Comparison of ENCODE assay signal across 18 mouse cellular contexts in genomic region chrX:145371839-145372238, GRCm38 (mm10). TPM values are rescaled to one million over a fixed set of nuclear protein-coding genes. Genes with fewer than 3 reads are reported as not detected.
"Had no signal": no experiment of that assay in that cellular context is flagged by ENCODE, and none has a peak within 500 bp of the region (broad histone marks: within the 10 kb centered on the region; RNA-seq: fewer than 3 reads in every experiment).

No protein-coding gene starts in this region.

- ATAC-seq: intestine, embryonic 16.5 days had no signal

- H3K4me1 ChIP-seq: kidney, embryonic 15.5 days; limb, embryonic 12.5 days; lung, embryonic 15.5 days; midbrain, embryonic 10.5 days; neural tube, embryonic 15.5 days had no signal

- H3K4me2 ChIP-seq: kidney, embryonic 15.5 days; limb, embryonic 12.5 days; lung, embryonic 15.5 days; neural tube, embryonic 15.5 days had no signal

- H3K36me3 ChIP-seq: kidney, embryonic 15.5 days; limb, embryonic 12.5 days; lung, embryonic 15.5 days; midbrain, embryonic 10.5 days; neural tube, embryonic 15.5 days had no signal

- H3K4me3 ChIP-seq: kidney, embryonic 15.5 days; limb, embryonic 12.5 days; lung, embryonic 15.5 days; midbrain, embryonic 10.5 days; myocyte; neural tube, embryonic 15.5 days had no signal

- H3K27me3 ChIP-seq: limb, embryonic 12.5 days; lung, embryonic 15.5 days; neural tube, embryonic 15.5 days had no signal

- H3K27ac ChIP-seq: kidney, embryonic 15.5 days; limb, embryonic 12.5 days; lung, embryonic 15.5 days; midbrain, embryonic 10.5 days; neural tube, embryonic 15.5 days had no signal

- DNase-seq: kidney, adult 2 months; kidney, postnatal 14 days; layer of hippocampus, adult 9-11 months; layer of hippocampus, postnatal 36 days; midbrain, embryonic 14.5 days; right cerebral cortex, adult 18-20 months; right cerebral cortex, postnatal 25 days; thymus, adult 18-20 months; thymus, postnatal 14 days had no signal

- H3K9ac ChIP-seq: kidney, embryonic 15.5 days; limb, embryonic 12.5 days; lung, embryonic 15.5 days; neural tube, embryonic 15.5 days had no signal

- H3K9me3 ChIP-seq: kidney, embryonic 15.5 days; limb, embryonic 12.5 days; lung, embryonic 15.5 days; midbrain, embryonic 10.5 days; neural tube, embryonic 15.5 days had no signal

RNA-seq across cellular contexts. Expression of gene Lhfpl1, which starts 22.9 kb away (rescaled TPM):
- total RNA-seq: liver, adult 2 months had no signal
- polyA plus RNA-seq: liver, adult 2 months; small intestine, adult 2 months had no signal
